ENCODE assay signal across 10 mouse cellular contexts in the genomic region with DNA sequence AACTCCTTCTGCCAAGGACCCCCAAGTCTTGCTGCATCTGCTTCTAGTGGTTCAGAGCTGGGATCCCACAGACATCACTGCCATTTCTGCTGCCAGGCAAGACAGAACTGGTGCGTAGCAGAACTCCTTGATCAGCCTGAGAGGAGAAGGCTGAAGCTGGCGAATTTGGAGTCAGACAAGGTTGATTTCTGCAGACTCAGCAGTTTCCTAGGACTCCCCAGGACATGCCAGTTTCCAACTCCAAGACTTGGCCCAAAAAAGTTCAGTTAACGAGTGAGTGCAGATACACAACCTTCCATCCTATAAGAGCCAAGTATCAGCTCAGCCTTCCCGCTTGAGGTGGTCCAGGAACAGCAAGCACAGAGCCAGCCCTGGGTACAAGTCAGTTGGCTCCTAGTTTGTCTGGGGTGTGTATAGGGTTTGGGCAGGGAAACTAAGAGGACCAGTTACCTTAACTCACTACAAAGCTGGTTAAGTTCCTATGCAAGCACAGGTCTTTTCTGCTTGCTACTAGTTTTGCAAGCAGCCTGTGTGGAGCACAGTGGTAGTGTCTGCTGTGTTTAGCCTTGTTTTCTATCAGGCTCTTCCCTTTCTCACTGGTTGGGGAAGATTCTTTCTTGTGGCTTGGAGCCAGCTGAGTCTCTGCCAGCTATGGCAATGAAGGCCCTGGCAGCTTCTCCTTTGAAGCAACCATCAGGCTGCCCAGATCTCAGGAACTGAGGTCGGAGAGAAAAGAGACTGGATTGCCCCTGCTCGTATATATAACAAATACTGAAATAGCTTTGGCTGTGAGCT.
DNase-seq lines count a peak whose midpoint lies in the region; ATAC-seq and TF ChIP-seq lines count a peak whose summit lies in the region.
"Had no signal": no experiment of that assay in that cellular context is flagged by ENCODE, and none has a peak within 500 bp of the region (broad histone marks: within the 10 kb centered on the region; RNA-seq: fewer than 3 reads in every experiment).

No protein-coding gene starts in this region.

- no peak overlapping the region for H3K4me2 ChIP-seq in forebrain, embryonic 14.5 days (ENCODE audit: low read length)
- H3K4me2 ChIP-seq in forebrain, embryonic 11.5 days (ENCODE audit: low read depth, low read length, severe bottlenecking) = no peak overlapping the region
- no peak overlapping the region for H3K4me2 ChIP-seq in stomach, postnatal 0 days (replicated peaks; ENCODE audit: low read depth)
- H3K4me2 ChIP-seq: heart, embryonic 13.5 days; lung, embryonic 15.5 days had no signal

- no peaks in the 10 kb centered on the region for H3K4me1 ChIP-seq in forebrain, embryonic 14.5 days (ENCODE audit: control insufficient read depth, insufficient read depth, low read length)
- H3K4me1 ChIP-seq in forebrain, embryonic 11.5 days (replicated peaks; ENCODE audit: control insufficient read depth, insufficient read depth, low read length) = no peaks in the 10 kb centered on the region
- H3K4me1 ChIP-seq in stomach, postnatal 0 days (replicated peaks; ENCODE audit: control insufficient read depth, insufficient read depth) = no peaks in the 10 kb centered on the region
- H3K4me1 ChIP-seq: heart, embryonic 13.5 days; lung, embryonic 15.5 days had no signal

- no peak overlapping the region for H3K4me3 ChIP-seq in forebrain, embryonic 14.5 days (ENCODE audit: low read depth, low read length)
- H3K4me3 ChIP-seq in forebrain, embryonic 11.5 days (ENCODE audit: low read depth, low read length) = no peak overlapping the region
- no peak overlapping the region for H3K4me3 ChIP-seq in stomach, postnatal 0 days (ENCODE audit: low read depth, low read length)
- H3K4me3 ChIP-seq: heart, embryonic 13.5 days; lung, embryonic 15.5 days had no signal

- ATAC-seq in forebrain, embryonic 14.5 days = no peak
- no peak for ATAC-seq in forebrain, embryonic 11.5 days (replicated peaks; ENCODE audit: low FRiP score)
- no peak for ATAC-seq in stomach, postnatal 0 days (ENCODE audit: low FRiP score, low TSS enrichment)

- H3K36me3 ChIP-seq in forebrain, embryonic 14.5 days (ENCODE audit: control insufficient read depth, insufficient read depth, low read length) = no peaks in the 10 kb centered on the region
- no peaks in the 10 kb centered on the region for H3K36me3 ChIP-seq in forebrain, embryonic 11.5 days (ENCODE audit: control insufficient read depth, insufficient read depth, low read length)
- no peaks in the 10 kb centered on the region for H3K36me3 ChIP-seq in stomach, postnatal 0 days (ENCODE audit: control insufficient read depth, insufficient read depth, low read length)
- H3K36me3 ChIP-seq: heart, embryonic 13.5 days; lung, embryonic 15.5 days had no signal

- H3K9ac ChIP-seq in forebrain, embryonic 14.5 days (ENCODE audit: low read length) = no peak overlapping the region
- no peak overlapping the region for H3K9ac ChIP-seq in forebrain, embryonic 11.5 days (ENCODE audit: low read length)
- H3K9ac ChIP-seq in stomach, postnatal 0 days (ENCODE audit: low read length) = no peak overlapping the region
- H3K9ac ChIP-seq: heart, embryonic 13.5 days; lung, embryonic 15.5 days had no signal

- WGBS in forebrain, embryonic 14.5 days = 69% methylated on average over 6 of the region's 6 CpGs
- 84% methylated on average over 6 of the region's 6 CpGs for WGBS in forebrain, embryonic 11.5 days
- 71% methylated on average over 6 of the region's 6 CpGs for WGBS in stomach, postnatal 0 days

- no peaks in the 10 kb centered on the region for H3K27me3 ChIP-seq in forebrain, embryonic 14.5 days (replicated peaks; ENCODE audit: control insufficient read depth, insufficient read depth, low read length)
- no peaks in the 10 kb centered on the region for H3K27me3 ChIP-seq in forebrain, embryonic 11.5 days (ENCODE audit: control insufficient read depth, insufficient read depth, low read length)
- no peaks in the 10 kb centered on the region for H3K27me3 ChIP-seq in stomach, postnatal 0 days (ENCODE audit: control insufficient read depth, insufficient read depth, low read length)
- H3K27me3 ChIP-seq: heart, embryonic 13.5 days; lung, embryonic 15.5 days had no signal

- no peak overlapping the region for H3K27ac ChIP-seq in forebrain, embryonic 14.5 days (ENCODE audit: low read depth, low read length)
- H3K27ac ChIP-seq in forebrain, embryonic 11.5 days (ENCODE audit: low read depth, low read length) = no peak overlapping the region
- no peak overlapping the region for H3K27ac ChIP-seq in stomach, postnatal 0 days (replicated peaks)
- H3K27ac ChIP-seq: heart, embryonic 13.5 days; lung, embryonic 15.5 days had no signal

- no peaks in the 10 kb centered on the region for H3K9me3 ChIP-seq in forebrain, embryonic 14.5 days (replicated peaks; ENCODE audit: control insufficient read depth, low read length)
- H3K9me3 ChIP-seq in forebrain, embryonic 11.5 days (ENCODE audit: control insufficient read depth, low read length) = no peaks in the 10 kb centered on the region
- H3K9me3 ChIP-seq in stomach, postnatal 0 days (ENCODE audit: control insufficient read depth, low read length) = no peaks in the 10 kb centered on the region
- H3K9me3 ChIP-seq: heart, embryonic 13.5 days; lung, embryonic 15.5 days had no signal

- intact Hi-C loops in left cerebral cortex, postnatal 36 days (cut with DNase I) = no loop called here

- DNase-seq in forebrain, embryonic 14.5 days (ENCODE audit: low spot score) = peak; percentile 41
- DNase-seq in forebrain, embryonic 11.5 days (ENCODE audit: low spot score) = no peak
- DNase-seq in urinary bladder, postnatal 14 days (ENCODE audit: low spot score) = peak; percentile 33
- no peak for DNase-seq in urinary bladder, adult 2 months (ENCODE audit: low spot score)
- DNase-seq in kidney, adult 9 months = peak; percentile 61
- DNase-seq in left cerebral cortex, postnatal 36 days (ENCODE audit: low spot score in 2 of 2) = peak; percentile 16 to 30
- no peak for DNase-seq in stomach, postnatal 0 days (ENCODE audit: low spot score)
- DNase-seq in embryo, embryonic 10 days (ENCODE audit: low spot score) = no peak

- TF ChIP-seq CTCF in stomach, postnatal 0 days (IDR thresholded peaks at IDR 0.05; ENCODE audit: low read depth) = no peak

- TF ChIP-seq EP300 in stomach, postnatal 0 days (optimal IDR thresholded peaks at IDR 0.05) = no peak

Comparison
In these comparisons a context has a peak if more than half of its experiments do, and no peak if none do; other contexts are left out.
1. DNase-seq: peak in forebrain, embryonic 14.5 days (single experiment), urinary bladder, postnatal 14 days (single experiment), kidney, adult 9 months (single experiment) and left cerebral cortex, postnatal 36 days (2 of 2); none in forebrain, embryonic 11.5 days (single experiment), urinary bladder, adult 2 months (single experiment), stomach, postnatal 0 days (single experiment) and embryo, embryonic 10 days (single experiment).